Mouse (Mus musculus) mesoderm, embryonic 11.5 days (tissue): ENCODE measurements around the gene Usp9x.

ENCODE experiments used
- DNase-seq: peaks from one replicate; pipeline ENCODE4 v3.0.0-alpha.2; 2012; ENCODE audit warnings: low read depth, low spot score

Usp9x gene

DNA sequence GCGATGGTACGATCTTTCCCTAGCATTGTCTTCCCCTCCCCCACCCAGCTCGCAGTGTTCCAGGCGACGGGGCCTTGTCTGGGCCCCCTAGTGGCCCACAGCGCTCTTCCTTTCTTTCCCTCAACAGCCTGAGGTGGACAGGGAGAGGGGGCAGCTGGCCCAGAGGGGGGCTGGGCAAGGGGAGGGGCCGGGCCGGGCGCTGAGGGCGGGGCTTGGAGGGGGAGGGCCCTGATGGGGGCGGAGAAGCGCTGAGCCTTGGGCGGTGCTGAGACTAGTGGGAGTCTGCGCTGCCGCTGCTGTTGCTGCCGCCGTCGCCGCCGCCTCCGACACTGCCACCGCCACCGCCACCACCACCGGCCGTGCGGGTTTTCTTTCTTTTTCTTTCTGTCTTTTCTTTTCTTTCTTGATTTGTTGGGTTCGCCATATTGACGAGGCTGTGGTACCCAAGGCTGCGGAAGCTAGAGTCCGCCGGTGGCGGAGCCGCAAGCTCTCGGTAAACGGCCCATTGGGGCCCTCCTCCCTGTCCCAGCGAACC lies at the start of gene Usp9x:
TSS of gene Usp9x (plus strand) at position 258 of the 535 bp plus-strand sequence.
- DNase-seq: peak; percentile 95

DNA sequence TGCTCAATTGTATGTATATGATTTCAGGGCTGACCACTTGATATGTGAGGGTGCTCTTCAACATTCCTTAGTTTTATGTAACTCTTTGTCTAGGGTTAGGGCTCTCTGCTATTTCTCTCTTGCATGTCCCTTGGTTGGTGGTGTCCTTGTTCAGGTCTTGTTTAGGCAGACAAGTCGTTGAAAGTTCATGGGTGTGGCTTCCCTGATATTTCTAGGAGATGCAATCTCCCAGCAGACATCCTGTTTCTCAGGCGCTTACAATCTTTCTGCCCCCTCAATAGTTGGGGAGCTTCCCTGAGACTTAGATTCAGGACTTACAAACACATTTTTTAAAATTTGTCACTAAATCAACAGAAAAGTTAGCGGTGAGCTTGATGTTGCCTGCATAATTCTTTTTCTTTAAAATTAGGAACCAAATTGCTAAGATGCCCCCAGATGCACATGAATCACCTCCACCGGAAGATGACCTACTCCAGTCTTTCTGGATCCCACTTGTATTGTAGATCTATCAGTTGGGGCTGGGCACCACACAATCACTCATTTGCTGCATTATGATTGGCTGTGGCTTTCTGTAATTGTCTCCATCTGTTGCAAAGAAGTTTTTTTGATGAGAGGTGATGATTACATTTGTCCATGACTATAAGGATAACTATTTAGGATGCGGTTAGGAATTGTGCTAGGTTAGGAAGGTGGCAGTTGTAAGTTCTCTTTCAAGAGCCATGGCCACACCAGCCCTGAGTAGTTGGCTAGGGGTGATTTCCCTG lies 48.6 kb upstream of the Usp9x start:
- no peak for DNase-seq

DNA sequence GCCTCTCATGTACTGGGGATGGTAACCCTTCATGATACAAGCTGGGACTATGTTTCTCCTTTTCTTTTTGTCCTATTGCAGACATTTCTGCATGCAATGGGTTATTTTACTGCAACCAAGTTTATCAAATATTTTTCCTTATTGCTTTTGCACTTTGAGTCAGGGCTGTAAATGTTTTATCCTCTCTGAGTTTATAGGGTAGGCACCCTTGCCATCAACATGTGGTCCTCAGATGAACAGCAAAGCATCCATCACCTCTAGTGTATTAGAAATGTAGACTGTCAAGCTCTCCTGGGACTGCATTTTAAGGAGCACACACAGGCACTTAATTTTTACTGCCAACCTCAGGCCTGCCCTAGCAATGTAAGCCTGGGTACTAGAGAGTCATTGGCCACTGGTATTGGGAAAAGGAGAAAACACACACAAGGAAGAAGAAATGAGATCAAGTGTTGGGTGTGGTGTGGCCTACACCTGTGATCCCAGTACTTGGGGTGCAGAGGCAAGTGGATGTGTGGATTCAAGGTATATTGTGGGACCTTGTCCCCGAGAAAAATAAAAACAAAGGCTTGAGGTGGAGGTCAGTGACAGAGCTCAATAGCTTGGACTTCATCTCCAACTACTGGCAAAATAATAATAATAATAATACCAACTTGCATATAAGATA lies 46.6 kb upstream of the Usp9x start:
- DNase-seq: no peak

- no peak for DNase-seq
Measured at GRCm38 (mm10) chrX:13025286-13025685, 46.0 kb upstream of the Usp9x start.

GRCm38 (mm10) chrX:13028156-13028555 lies 43.1 kb upstream of the Usp9x start:
- DNase-seq: no peak

DNA sequence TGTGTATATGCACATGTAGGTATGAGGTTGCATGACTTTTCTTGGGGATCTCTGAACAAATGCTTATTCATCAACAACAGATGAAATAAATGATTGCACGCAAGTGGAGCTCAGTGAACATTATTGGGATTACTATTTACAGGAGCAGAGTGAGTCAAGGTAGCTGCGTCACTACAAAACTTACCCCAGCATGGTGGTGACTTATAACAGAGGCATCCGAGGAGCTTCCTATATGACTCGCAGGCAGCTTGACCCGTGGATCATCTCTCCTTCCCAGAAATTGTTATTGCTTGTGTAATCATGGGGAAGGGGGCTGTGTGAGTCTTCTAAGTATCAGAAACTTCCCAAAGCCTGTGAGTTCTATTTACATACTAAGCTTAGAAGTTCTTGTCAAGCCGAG lies 41.3 kb upstream of the Usp9x start:
- DNase-seq: no peak

- no peak for DNase-seq
Measured at GRCm38 (mm10) chrX:13037085-13037484, 34.2 kb upstream of the Usp9x start.

DNA sequence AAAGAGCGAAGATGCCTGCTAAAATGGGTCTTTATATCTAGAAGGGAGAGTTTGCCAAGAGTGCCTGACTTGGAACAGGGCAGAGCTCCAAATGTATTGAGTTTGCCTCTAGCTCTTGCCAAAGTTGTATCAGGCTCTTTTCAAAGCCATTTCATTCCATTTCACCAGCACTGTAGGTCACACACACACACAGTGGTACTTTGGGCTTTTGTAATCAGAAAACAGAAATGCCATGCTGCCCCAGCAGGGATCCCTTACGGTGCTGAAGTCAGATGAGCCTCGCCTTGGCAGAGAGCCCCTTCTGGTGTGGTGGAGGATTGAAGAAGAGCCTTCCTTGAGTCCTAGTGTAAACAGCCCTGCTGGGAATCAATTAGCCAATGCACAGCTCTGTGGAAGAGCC lies 32.1 kb upstream of the Usp9x start:
- no peak for DNase-seq

DNA sequence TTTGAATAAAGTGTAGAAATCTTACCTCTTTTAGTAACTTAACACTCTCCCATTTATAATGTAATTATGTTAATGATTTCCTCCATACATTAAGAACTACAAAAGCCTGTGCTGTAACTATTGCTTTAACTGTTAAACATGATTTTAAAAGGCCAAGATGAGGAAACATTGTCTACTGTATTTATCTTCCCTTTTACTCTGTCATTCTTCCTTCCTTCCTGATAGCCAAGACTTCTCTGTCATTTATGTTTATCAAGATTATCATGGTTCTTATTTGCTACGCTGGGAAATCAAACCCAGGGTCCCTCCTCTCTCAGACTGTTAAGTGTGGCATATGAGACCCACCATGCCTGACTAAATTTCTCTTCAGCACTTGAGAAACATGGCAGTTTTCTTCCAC lies 30.9 kb upstream of the Usp9x start:
- no peak for DNase-seq

DNA sequence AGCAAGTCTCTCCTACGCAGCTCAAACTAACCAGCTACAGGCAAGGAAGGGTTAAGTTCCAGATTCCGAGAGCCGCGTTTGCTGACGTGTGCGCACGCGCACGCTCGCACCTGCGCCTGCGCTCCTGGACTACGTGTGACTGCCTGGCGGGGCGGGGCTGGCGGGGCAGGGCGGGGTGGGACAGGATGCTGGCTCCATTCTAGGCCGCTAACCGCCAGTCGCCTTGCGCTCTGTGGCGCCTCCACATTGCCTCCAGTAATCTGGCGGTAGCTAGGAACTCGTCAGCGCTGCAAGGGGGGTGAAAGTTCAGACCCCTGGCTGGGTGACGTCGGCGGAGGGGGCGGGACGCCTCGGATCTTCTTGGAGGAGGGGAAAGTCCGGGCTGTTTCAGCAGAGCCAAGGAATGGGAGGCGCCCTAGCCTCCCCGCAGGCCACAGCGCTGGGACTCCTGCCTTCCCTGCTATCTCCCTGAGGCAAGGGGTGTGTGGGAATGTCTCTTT lies 29.6 kb upstream of the Usp9x start:
- peak; percentile 94 for DNase-seq

DNA sequence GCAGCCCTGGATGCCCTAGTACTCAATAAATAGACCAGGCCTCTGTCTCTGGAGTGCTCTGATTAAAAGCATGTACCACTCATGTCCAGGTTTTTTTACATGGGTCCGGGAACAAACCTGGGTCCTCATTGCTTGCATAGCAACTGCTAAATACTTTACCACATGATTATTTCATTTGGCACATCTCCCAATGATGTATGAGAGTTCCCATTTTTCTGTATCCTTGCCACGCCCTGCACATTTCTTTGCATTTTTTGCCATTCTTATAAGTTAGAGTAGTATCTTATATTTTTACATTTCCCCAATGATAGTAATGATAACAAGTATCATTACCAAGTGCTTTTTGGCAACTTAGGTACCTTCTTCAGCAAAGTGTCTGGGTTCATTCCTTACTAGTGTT lies 27.5 kb upstream of the Usp9x start:
- DNase-seq: no peak

DNA sequence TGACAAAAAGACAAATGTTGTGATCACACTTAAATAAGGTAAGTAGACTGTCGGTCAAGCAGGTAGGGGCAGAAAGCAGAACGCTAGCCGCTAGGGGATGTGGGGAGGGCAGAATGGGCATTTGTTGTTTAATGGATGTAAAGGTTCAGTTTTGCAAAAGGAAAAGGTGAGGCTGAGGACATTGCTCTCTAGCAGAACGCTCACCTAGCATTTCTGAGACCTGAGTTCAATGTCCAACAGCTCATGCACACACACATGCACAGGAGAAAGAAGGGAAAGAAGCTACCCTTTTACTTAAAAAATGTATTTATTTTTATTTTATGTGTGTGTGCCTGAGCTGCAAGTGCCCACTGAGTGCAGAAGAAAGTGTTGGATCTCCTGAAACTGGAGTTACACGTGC lies 26.6 kb upstream of the Usp9x start:
- no peak for DNase-seq

DNA sequence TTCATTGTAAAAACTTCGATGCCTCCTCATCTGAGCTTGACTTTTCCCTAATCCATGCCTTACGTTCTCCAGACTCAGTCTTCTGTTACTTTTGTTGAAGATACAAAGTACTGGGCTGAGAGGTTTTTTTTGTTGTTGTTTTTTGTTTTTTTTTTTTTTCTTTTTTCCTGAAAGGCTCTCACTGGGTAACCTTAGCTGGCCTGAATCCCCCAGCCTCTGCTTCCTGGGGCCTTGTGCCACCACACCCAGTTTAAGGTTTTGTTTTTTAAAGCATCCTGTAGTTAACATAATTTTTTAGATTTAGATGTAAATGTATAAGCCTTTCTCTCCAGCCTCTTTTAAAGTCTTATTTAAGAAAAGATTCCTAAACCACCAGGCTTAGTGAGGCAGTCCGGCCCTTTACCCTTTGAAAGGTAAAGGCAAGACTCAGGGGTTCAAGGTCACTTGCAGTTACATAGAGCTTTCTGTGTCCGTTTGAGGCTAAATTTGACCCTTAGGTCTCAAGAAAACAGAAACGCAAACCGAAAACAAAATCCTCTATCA lies 24.3 kb upstream of the Usp9x start:
- DNase-seq: no peak

DNA sequence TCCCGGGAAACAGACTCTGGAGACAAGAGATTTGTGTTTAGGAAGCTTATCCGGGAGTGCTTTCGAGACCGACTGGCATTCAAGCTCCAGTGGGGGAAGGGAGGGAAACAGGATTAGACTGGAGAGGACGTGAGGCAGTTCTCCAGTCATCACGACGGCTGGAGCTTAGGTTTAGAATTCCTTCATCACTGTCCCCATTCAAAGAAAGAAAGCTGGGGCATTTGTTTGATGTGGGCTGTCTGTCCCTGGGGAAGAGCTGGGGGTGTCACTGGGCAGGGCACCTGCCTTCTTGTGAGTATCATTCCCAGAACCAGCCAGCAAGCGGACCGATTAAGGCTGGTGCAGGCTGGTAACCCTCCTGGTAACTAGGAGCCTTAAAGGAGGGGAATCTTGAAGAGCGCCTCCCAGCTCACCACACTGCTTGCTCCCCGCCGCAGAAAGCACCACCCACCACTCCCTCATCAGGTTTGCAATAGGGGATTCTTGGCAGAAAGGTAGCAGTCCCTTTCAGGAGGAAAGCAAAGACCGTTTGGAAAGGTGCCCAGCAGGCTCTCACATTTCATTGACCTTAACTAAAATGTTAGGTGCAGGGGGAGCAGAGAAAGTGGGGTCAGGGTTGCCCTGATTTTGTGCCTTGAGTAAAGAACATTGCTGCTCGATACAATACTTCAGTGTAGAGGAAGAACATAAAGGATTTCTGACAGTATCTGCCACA lies 23.5 kb upstream of the Usp9x start:
- peak; percentile 48 for DNase-seq

DNA sequence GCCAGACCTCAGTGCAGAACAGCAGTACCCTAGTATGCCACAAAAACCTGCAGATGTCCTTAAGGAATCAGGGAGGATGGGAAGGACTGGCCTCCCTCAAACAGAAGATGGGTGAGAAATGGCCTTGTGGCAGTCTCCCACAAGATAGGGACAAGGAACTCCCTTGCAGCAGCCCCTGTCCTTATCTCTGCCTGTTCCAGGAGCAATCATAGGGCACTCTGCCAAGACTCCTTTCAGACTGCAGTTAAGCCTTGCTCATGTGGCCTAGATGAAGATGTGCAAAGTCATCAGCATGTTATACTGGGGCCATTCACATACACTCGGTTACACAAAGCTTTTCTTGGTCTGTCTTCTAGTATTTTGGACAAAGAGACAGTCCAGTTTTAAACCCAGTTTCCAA lies 16.7 kb upstream of the Usp9x start:
- no peak for DNase-seq

DNA sequence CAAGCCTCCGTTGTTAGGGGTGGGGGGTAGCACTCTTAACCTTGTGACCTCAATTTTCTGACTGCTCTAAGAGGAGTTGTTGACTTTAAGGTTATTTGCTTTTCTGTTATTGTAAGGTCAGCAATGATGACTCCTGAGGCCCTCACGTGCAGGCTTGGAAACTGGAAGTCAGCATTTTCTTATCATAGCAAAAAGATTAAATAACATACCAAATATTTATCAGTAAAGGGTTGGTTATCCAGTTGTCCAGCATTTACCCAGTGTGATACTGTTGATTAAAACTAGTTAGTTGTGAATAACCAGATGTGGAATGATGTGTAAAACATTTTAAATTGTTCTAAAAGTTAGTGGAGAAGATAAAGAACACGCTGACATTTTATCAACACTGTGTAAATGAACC lies 9.3 kb upstream of the Usp9x start:
- DNase-seq: no peak

GRCm38 (mm10) chrX:13064273-13064925 lies 6.9 kb upstream of the Usp9x start:
- DNase-seq: no peak

DNA sequence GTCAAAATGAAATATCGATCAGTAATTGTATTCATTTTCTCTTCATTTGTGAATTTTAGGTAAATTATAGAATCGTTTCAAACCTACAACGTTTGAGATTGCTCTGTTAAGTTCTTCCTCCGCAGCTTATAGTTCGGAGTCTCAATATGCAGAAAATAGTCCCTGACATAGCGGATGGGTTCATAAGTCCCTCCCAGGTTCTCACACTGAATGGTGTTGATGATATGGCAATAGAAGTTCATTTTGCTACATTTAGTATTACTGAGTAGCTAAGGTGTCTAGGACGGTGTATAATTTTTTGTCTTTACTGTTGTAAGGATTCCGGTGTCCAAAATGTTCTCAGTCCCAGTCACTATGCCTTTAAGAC lies 1.1 kb upstream of the Usp9x start:
- no peak for DNase-seq

GRCm38 (mm10) chrX:13070573-13071240 lies 591 bp upstream of the Usp9x start:
- DNase-seq: peak; percentile 94

DNA sequence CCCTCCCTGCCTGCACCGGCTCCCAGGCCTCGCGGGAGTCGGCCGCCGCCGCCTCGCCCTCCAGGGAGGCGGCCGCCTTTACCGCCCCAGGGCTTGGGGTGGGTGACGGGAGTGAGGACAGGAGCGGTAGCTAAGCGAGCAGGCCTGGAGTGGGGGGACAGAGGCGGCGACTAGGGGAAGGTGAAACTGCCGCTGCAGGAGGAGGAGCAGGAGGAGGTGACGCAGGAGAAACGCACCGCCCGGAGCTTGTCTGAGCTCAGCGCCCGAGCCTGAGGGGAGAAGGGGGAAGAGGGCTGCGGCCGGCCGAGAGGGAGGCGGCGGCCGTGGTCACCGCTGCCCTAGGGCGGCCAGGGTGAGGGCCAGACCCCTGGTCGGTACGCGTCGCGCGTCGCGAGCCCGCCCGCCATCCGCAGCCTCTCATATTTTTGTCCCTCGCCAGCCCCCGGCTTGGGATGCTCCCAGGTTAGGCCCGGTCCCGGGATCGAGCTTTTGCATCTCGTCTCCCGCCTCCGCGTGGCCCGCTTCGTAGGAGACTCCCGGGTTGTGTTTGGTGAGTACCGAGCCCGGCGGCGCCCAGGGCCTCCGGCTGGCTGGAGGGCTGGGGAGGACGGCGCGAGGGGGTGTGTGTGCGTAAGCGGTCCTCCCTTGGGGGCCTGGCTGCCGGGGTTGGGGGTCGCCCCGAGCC lies 620 bp downstream of the Usp9x start:
- DNase-seq: peak; percentile 59
